Mouse (Mus musculus) liver, embryonic 11.5 days (tissue): ENCODE measurements around the gene Obsl1. TPM values are rescaled to one million over a fixed set of nuclear protein-coding genes. Genes with fewer than 3 reads are reported as not detected.

Experiments used
- ATAC-seq: fragments of 200-750 bp; cut with Nextera tagmentation; replicated peaks from 2 replicates; pipeline ENCODE4 v1.8.0; 2017; ENCODE audit warnings: moderate number of reproducible peaks, mild to moderate bottlenecking, moderate TSS enrichment, moderate library complexity; ENCODE audit not compliant: low FRiP score
- DNase-seq: peaks from one replicate; pipeline ENCODE4 v3.0.0-alpha.2; 2017; ENCODE audit warnings: low spot score
- H3K27ac ChIP-seq: fragments of 300-500 bp; sonication (generic); 2 replicates; pipeline ENCODE4 v1.5.1; 2014; ENCODE audit warnings: mild to moderate bottlenecking, low read depth, low read length, control low read depth
- H3K27me3 ChIP-seq: fragments of 300-500 bp; sonication (generic); replicated peaks from 2 replicates; pipeline ENCODE4 v1.6.1; 2014; ENCODE audit warnings: low read length, mixed read lengths; ENCODE audit not compliant: control insufficient read depth, insufficient read depth
- H3K36me3 ChIP-seq: fragments of 300-500 bp; sonication (generic); 2 replicates; pipeline ENCODE4 v1.6.1; 2014; ENCODE audit warnings: mild to moderate bottlenecking, low read length, moderate library complexity, mixed read lengths; ENCODE audit not compliant: control insufficient read depth, insufficient read depth
- H3K4me1 ChIP-seq: fragments of 300-500 bp; sonication (generic); replicated peaks from 2 replicates; pipeline ENCODE4 v1.6.1; 2014; ENCODE audit warnings: low read length, mixed read lengths; ENCODE audit not compliant: control insufficient read depth, insufficient read depth
- H3K4me2 ChIP-seq: fragments of 300-500 bp; sonication (generic); 2 replicates; pipeline ENCODE4 v1.6.1; 2014; ENCODE audit warnings: mild to moderate bottlenecking, control low read depth, moderate library complexity
- H3K4me3 ChIP-seq: fragments of 300-500 bp; sonication (generic); 2 replicates; pipeline ENCODE4 v1.5.1; 2014; ENCODE audit warnings: low read depth, low read length, control low read depth
- H3K9ac ChIP-seq: fragments of 300-500 bp; sonication (generic); 2 replicates; pipeline ENCODE4 v1.6.1; 2014; ENCODE audit warnings: low read depth, low read length, control low read depth
- H3K9me3 ChIP-seq: fragments of 300-500 bp; sonication (generic); 2 replicates; pipeline ENCODE4 v1.6.1; 2016; ENCODE audit warnings: low read length, inconsistent platforms, mixed read lengths; ENCODE audit not compliant: control insufficient read depth
- WGBS: fragments of 180-500 bp; shearing (Covaris S2); extraction: QIAGEN DNeasy Blood & Tissue Kit; methylation state at CpG from one replicate; pipeline ENCODE4 v1.1.7; 2014; 5-methylcytosine and 5-hydroxymethylcytosine counted together
- polyA plus RNA-seq: library from polyadenylated mRNA; unstranded; fragments of >200 nt; fragmentation: Nextera tagmentation; extraction: Ambion mirVana; gene quantifications from 2 replicates; pipeline ENCODE4 v1.2.1, GENCODE M21; 2014

Obsl1 gene
- polyA plus RNA-seq, 1 experiment from 2014 or later = 45.6 TPM

GRCm38 (mm10) chr1:75448937-75449336 lies 57.3 kb downstream of the Obsl1 start:
- Histone ChIP-seq H3K4me1 (peaks cover 73% of the 10 kb centered on the region), H3K4me2 (peak overlapping the region; percentile 7; the same call in 1 of the 2 replicates), H3K36me3 (no peaks in the 10 kb centered on the region), H3K27ac (0 out of 2 replicates have a peak overlapping the region, but pooled peaks have one; percentile 4), H3K4me3 (no peak overlapping the region), H3K9ac (no peak overlapping the region), H3K9me3 (no peaks in the 10 kb centered on the region), H3K27me3 (peaks cover 75% of the 10 kb centered on the region)
- ATAC-seq = no peak
- 2% methylated on average over 14 of the region's 14 CpGs for WGBS
- DNase-seq = no peak

GRCm38 (mm10) chr1:75448052-75448431 lies 58.2 kb downstream of the Obsl1 start:
- Histone ChIP-seq H3K27ac (peak overlapping the region; percentile 83), H3K9ac (no peak overlapping the region), H3K9me3 (no peaks in the 10 kb centered on the region), H3K27me3 (peaks cover 66% of the 10 kb centered on the region), H3K36me3 (no peaks in the 10 kb centered on the region), H3K4me3 (peak overlapping the region; percentile 22; the same call in 1 of the 2 replicates), H3K4me1 (peaks cover 77% of the 10 kb centered on the region), H3K4me2 (peak overlapping the region; percentile 70)
- DNase-seq (no peak), ATAC-seq (no peak)
- under 1% methylated on average over 7 of the region's 7 CpGs for WGBS

- Histone ChIP-seq H3K4me2 (peak overlapping the region; percentile 70), H3K27ac (peak overlapping the region; percentile 83), H3K4me1 (peaks cover 78% of the 10 kb centered on the region), H3K36me3 (no peaks in the 10 kb centered on the region), H3K9ac (peak overlapping the region; percentile 46), H3K27me3 (peaks cover 60% of the 10 kb centered on the region), H3K4me3 (peak overlapping the region; percentile 40; the same call in 1 of the 2 replicates), H3K9me3 (no peaks in the 10 kb centered on the region)
- DNase-seq (no peak), ATAC-seq (peak; percentile 15; the same call in 1 of the 2 replicates)
- 3% methylated on average over 10 of the region's 10 CpGs for WGBS
Measured at GRCm38 (mm10) chr1:75447265-75448051, 58.8 kb downstream of the Obsl1 start.

- H3K27me3 ChIP-seq = peaks cover 52% of the 10 kb centered on the region
- H3K4me2 ChIP-seq = peak overlapping the region; percentile 70
- no peaks in the 10 kb centered on the region; the same call in 1 of the 2 replicates for H3K36me3 ChIP-seq
- peak overlapping the region; percentile 46 for H3K9ac ChIP-seq
- 2% methylated on average over 20 of the region's 20 CpGs for WGBS
- peak overlapping the region; percentile 83 for H3K27ac ChIP-seq
- ATAC-seq (no peak), DNase-seq (peak; percentile 70)
- peaks cover 78% of the 10 kb centered on the region for H3K4me1 ChIP-seq
- peak overlapping the region; percentile 40 for H3K4me3 ChIP-seq
- no peaks in the 10 kb centered on the region for H3K9me3 ChIP-seq
Measured at GRCm38 (mm10) chr1:75446656-75447055, 59.6 kb downstream of the Obsl1 start.

- ATAC-seq = peak; percentile 71
- peak overlapping the region; percentile 40 for H3K4me3 ChIP-seq
Measured at GRCm38 (mm10) chr1:75445751-75446611, 60.3 kb downstream of the Obsl1 start.

GRCm38 (mm10) chr1:75445141-75445701 lies 61.0 kb downstream of the Obsl1 start:
- H3K4me2 ChIP-seq = peak overlapping the region; percentile 70
- peak overlapping the region; percentile 44; the same call in 1 of the 2 replicates for H3K9ac ChIP-seq
- H3K27ac ChIP-seq = peak overlapping the region; percentile 83
- ATAC-seq = peak; percentile 21
- peak overlapping the region; percentile 40; the same call in 1 of the 2 replicates for H3K4me3 ChIP-seq
- peaks cover 2% of the 10 kb centered on the region; the same call in 1 of the 2 replicates for H3K36me3 ChIP-seq
- peaks cover 38% of the 10 kb centered on the region for H3K27me3 ChIP-seq
- 8% methylated on average over 9 of the region's 9 CpGs for WGBS
- no peaks in the 10 kb centered on the region for H3K9me3 ChIP-seq
- H3K4me1 ChIP-seq = peaks cover 67% of the 10 kb centered on the region
- DNase-seq = no peak

More at GRCm38 (mm10) chr1:75445751-75446611, 60.3 kb downstream of the Obsl1 start:
- DNase-seq = peak; percentile 82
- H3K27ac ChIP-seq = peak overlapping the region; percentile 83
- peak overlapping the region; percentile 44 for H3K9ac ChIP-seq
- H3K4me2 ChIP-seq = peak overlapping the region; percentile 70
- H3K4me1 ChIP-seq = peaks cover 74% of the 10 kb centered on the region
- no peaks in the 10 kb centered on the region for H3K9me3 ChIP-seq
- H3K36me3 ChIP-seq = peaks cover 2% of the 10 kb centered on the region; the same call in 1 of the 2 replicates
- H3K27me3 ChIP-seq = peaks cover 45% of the 10 kb centered on the region
- WGBS = under 1% methylated on average over 22 of the region's 22 CpGs

GRCm38 (mm10) chr1:75444208-75444607 lies 62.0 kb downstream of the Obsl1 start:
- 57% methylated on average over 3 of the region's 3 CpGs for WGBS

More at GRCm38 (mm10) chr1:75444208-75444607, 62.0 kb downstream of the Obsl1 start:
- Histone ChIP-seq H3K27me3 (peaks cover 28% of the 10 kb centered on the region), H3K4me1 (peaks cover 57% of the 10 kb centered on the region), H3K27ac (no peak overlapping the region), H3K9me3 (no peaks in the 10 kb centered on the region), H3K36me3 (peaks cover 2% of the 10 kb centered on the region; the same call in 1 of the 2 replicates), H3K4me2 (no peak overlapping the region), H3K4me3 (no peak overlapping the region), H3K9ac (no peak overlapping the region)
- DNase-seq = no peak
- no peak for ATAC-seq
